Mouse (Mus musculus) c-Kit-positive CD71-positive TER-119-positive erythroid progenitor cells, embryonic 14.5 days (primary cell): ENCODE results near the gene 4933407L21Rik.
"Not testable (repeated sequence)": the region's sequence is repeated elsewhere in the genome, so short reads cannot be mapped to it uniquely, and the experiment has no call there.

Source experiments
- DNase-seq: peaks from one replicate; pipeline ENCODE4 v3.0.0-alpha.2; 2013; ENCODE audit warnings: low spot score

The 4933407L21Rik gene

GRCm38 (mm10) chr1:85959889-85960276 is 31.6 kb downstream of the 4933407L21Rik start:
- no peak for DNase-seq

- no peak for DNase-seq
Observed at GRCm38 (mm10) chr1:85960873-85961272, 32.6 kb downstream of the 4933407L21Rik start, which contains the start of gene Gpr55. TSS of gene Gpr55 (minus strand) at chr1:85961007.

GRCm38 (mm10) chr1:85962081-85962480 is 33.8 kb downstream of the 4933407L21Rik start:
- no peak for DNase-seq

GRCm38 (mm10) chr1:85965856-85966255 is 37.6 kb downstream of the 4933407L21Rik start:
- no peak for DNase-seq

GRCm38 (mm10) chr1:85969081-85969480 is 40.8 kb downstream of the 4933407L21Rik start:
- DNase-seq, result no peak

- no peak for DNase-seq
Observed at GRCm38 (mm10) chr1:85969519-85969918, 41.2 kb downstream of the 4933407L21Rik start.

GRCm38 (mm10) chr1:85971070-85971469 is 42.8 kb downstream of the 4933407L21Rik start:
- no peak for DNase-seq

GRCm38 (mm10) chr1:85972341-85972740 is 44.1 kb downstream of the 4933407L21Rik start:
- DNase-seq, result no peak

GRCm38 (mm10) chr1:85973468-85973877 is 45.2 kb downstream of the 4933407L21Rik start:
- DNase-seq, result no peak

- no peak for DNase-seq
Observed at GRCm38 (mm10) chr1:85977709-85978108, 49.4 kb downstream of the 4933407L21Rik start.

- no peak for DNase-seq
Observed at GRCm38 (mm10) chr1:85981738-85982357, 53.6 kb downstream of the 4933407L21Rik start.

- no peak for DNase-seq
Observed at GRCm38 (mm10) chr1:85985784-85986183, 57.5 kb downstream of the 4933407L21Rik start.

GRCm38 (mm10) chr1:85988351-85988750 is 60.1 kb downstream of the 4933407L21Rik start:
- no peak for DNase-seq

- not testable (repeated sequence) for DNase-seq
Observed at GRCm38 (mm10) chr1:85988882-85989281, 60.6 kb downstream of the 4933407L21Rik start.
